Mouse (Mus musculus) lung, embryonic 14.5 days (tissue): ENCODE results near the gene Magi2. TPM values are rescaled to one million over a fixed set of nuclear protein-coding genes. Genes with fewer than 3 reads are reported as not detected.
A peak's percentile ranks its signal among the peaks of the same experiment; 100 is the strongest.

Source experiments
- ATAC-seq: fragments of 200-750 bp; cut with Nextera tagmentation; 2 replicates; pipeline ENCODE4 v1.8.0; 2017; ENCODE audit warnings: mild to moderate bottlenecking, moderate TSS enrichment, moderate library complexity; ENCODE audit not compliant: insufficient read depth
- DNase-seq: peaks from one replicate; pipeline ENCODE4 v3.0.0-alpha.2; 2015
- H3K27ac ChIP-seq: fragments of 300-500 bp; sonication (generic); 2 replicates; pipeline ENCODE4 v1.5.1; 2014; ENCODE audit warnings: low read depth, mild to moderate bottlenecking, moderate library complexity
- H3K27me3 ChIP-seq: fragments of 300-500 bp; sonication (generic); 2 replicates; pipeline ENCODE4 v1.6.1; 2014; ENCODE audit warnings: low read length, control low read depth; ENCODE audit not compliant: insufficient read depth
- H3K36me3 ChIP-seq: fragments of 300-500 bp; sonication (generic); 2 replicates; pipeline ENCODE4 v1.6.1; 2014; ENCODE audit warnings: control low read depth; ENCODE audit not compliant: insufficient read depth
- H3K4me1 ChIP-seq: fragments of 300-500 bp; sonication (generic); 2 replicates; pipeline ENCODE4 v1.6.1; 2014; ENCODE audit warnings: antibody characterized with exemption, control low read depth; ENCODE audit not compliant: insufficient read depth
- H3K4me2 ChIP-seq: fragments of 300-500 bp; sonication (generic); 2 replicates; pipeline ENCODE4 v1.6.1; 2014; ENCODE audit warnings: mild to moderate bottlenecking
- H3K4me3 ChIP-seq: fragments of 300-500 bp; sonication (generic); 2 replicates; pipeline ENCODE4 v1.5.1; 2014; ENCODE audit warnings: low read depth, low read length
- H3K9ac ChIP-seq: fragments of 300-500 bp; sonication (generic); 2 replicates; pipeline ENCODE4 v1.6.1; 2014
- H3K9me3 ChIP-seq: fragments of 300-500 bp; sonication (generic); 2 replicates; pipeline ENCODE4 v1.6.1; 2016; ENCODE audit warnings: low read depth, low read length, control low read depth
- CTCF ChIP-seq: IDR thresholded peaks from 2 replicates; pipeline ENCODE4 v1.5.1; 2016; ENCODE audit warnings: antibody characterized with exemption, low read depth
- WGBS: fragments of 180-500 bp; shearing (Covaris S2); extraction: QIAGEN DNeasy Blood & Tissue Kit; methylation state at CpG from one replicate; pipeline ENCODE4 v1.1.7; 2014; 5-methylcytosine and 5-hydroxymethylcytosine counted together
- polyA plus RNA-seq: library from polyadenylated mRNA; unstranded; fragments of >200 nt; fragmentation: Nextera tagmentation; extraction: Ambion mirVana; gene quantifications from 2 replicates; pipeline ENCODE4 v1.2.1, GENCODE M21; 2014

Magi2 gene
- polyA plus RNA-seq, 1 experiment from 2014 or later, result 2.4 TPM

DNA sequence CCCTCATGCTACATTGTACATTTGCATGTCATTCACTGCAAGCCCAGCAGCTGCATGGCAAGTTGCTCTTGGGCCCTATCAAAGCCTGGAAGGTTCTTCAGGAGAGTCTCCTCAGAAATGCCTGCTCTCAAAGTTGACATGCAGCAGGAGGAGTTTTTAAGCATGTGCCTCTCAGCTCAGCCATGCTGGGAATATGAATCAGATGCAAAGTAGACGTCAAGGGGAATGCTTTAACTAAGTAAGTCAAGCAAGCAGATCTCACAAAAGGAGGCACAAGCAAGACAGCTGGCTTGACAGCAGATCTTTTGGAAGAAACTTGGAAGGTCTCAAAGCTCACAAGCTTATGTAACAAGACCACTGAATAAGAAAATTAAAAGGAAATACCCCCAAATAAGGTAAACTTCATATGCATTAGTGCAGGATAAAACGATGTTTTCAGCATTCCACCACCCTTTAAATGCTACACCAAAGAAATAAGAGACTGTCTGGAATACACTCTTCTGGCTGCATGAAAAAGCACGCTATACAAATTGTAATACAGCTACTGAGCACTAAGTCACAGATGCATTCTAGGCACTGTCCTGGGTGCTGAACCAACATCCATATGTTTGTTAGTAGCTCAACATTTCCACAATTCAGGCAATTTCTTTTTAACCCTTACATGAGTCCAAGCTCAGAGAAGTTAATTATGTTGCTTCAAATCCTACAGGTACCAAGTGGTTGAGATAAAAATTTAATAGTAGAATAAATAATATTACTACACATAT, 926.7 kb downstream of the Magi2 start:
- no peak for TF ChIP-seq CTCF
- no peaks in the 10 kb centered on the region for H3K27me3 ChIP-seq
- no peaks in the 10 kb centered on the region for H3K36me3 ChIP-seq
- ATAC-seq, result no peak
- H3K4me3 ChIP-seq, result no peak overlapping the region
- H3K4me1 ChIP-seq, result no peaks in the 10 kb centered on the region
- H3K27ac ChIP-seq, result no peak overlapping the region
- no peak overlapping the region for H3K4me2 ChIP-seq
- no peaks in the 10 kb centered on the region for H3K9me3 ChIP-seq
- WGBS, result 43% methylated on average over 3 of the region's 3 CpGs
- H3K9ac ChIP-seq, result no peak overlapping the region
- peak; percentile 63 for DNase-seq

DNA sequence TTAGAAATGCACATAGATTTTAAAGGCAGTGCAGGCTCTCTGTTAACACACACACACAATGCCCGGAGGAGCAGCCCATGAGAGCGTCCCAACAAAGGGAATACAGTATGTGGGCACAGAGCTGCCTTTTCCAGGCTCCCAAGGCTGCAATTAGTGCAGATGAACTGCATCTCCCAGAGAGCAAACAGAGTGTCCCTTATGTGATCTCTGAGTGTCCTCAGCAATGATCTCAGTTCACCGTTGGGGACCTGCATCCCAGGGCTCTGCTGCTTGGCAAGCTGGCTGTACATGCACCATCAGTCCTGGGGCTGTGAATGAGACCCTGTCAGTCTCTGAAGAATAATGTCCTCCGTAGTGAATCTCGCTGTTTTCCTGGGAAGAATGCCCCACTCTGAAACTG, 969.9 kb downstream of the Magi2 start:
- no peak overlapping the region for H3K9ac ChIP-seq
- no peaks in the 10 kb centered on the region for H3K36me3 ChIP-seq
- no peak for TF ChIP-seq CTCF
- 49% methylated on average over 5 of the region's 5 CpGs for WGBS
- no peak overlapping the region for H3K4me2 ChIP-seq
- ATAC-seq, result no peak
- H3K4me3 ChIP-seq, result no peak overlapping the region
- H3K27ac ChIP-seq, result no peak overlapping the region
- no peak for DNase-seq
- H3K9me3 ChIP-seq, result no peaks in the 10 kb centered on the region
- H3K4me1 ChIP-seq, result no peaks in the 10 kb centered on the region
- H3K27me3 ChIP-seq, result no peaks in the 10 kb centered on the region

DNA sequence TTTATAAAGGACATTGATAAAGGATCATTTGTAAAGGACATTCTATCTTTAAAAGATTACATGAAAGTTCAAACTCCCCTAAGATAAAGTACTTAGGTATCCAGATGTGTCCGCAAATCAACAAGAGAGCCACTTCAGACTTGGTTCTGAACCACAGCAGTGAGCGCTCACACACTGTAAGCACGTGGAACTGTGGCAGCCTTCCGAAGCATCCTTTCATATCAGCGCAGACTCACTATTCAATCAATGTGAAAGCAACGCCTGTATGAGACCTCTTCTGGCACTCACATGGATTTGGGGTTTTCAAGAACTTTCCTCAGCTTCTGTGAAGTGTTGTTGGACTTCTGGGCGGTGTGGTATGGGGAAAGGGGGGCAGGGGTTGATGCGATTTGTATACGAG, 970.6 kb downstream of the Magi2 start:
- TF ChIP-seq CTCF, result no peak
- Histone ChIP-seq H3K4me1 (no peaks in the 10 kb centered on the region), H3K27me3 (no peaks in the 10 kb centered on the region), H3K9me3 (no peaks in the 10 kb centered on the region), H3K36me3 (no peaks in the 10 kb centered on the region), H3K4me3 (no peak overlapping the region), H3K9ac (no peak overlapping the region), H3K4me2 (no peak overlapping the region), H3K27ac (no peak overlapping the region)
- DNase-seq (peak; percentile 2), ATAC-seq (peak; percentile 21; the same call in 1 of the 2 replicates)
- 44% methylated on average over 9 of the region's 9 CpGs for whole genome bisulfite sequencing

DNA sequence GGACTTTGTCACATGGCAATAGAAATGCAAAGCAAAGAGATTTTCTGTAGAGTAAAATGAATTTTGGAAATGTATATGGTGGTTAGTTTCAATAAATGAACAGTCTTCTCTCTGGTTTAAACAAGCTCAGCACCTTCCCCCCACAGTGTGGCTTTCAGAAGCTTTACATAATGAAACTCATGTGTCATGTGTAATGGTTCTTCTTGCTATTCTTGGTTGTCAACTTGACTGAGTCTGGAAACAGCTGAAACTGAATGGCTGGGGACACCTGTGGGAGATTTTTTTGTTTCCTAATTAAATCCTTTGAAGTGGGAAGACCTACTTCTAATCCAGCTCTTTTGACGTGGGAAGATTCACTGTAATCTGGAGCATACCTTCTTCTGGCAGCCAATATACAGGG, 974.5 kb downstream of the Magi2 start:
- DNase-seq (no peak), ATAC-seq (no peak)
- WGBS, result 63% methylated on average over 1 of the region's 1 CpGs
- no peaks in the 10 kb centered on the region for H3K9me3 ChIP-seq
- no peaks in the 10 kb centered on the region for H3K27me3 ChIP-seq
- no peaks in the 10 kb centered on the region for H3K4me1 ChIP-seq
- no peaks in the 10 kb centered on the region for H3K36me3 ChIP-seq
- no peak overlapping the region for H3K4me3 ChIP-seq
- no peak for TF ChIP-seq CTCF
- no peak overlapping the region for H3K9ac ChIP-seq
- no peak overlapping the region for H3K27ac ChIP-seq
- H3K4me2 ChIP-seq, result no peak overlapping the region

DNA sequence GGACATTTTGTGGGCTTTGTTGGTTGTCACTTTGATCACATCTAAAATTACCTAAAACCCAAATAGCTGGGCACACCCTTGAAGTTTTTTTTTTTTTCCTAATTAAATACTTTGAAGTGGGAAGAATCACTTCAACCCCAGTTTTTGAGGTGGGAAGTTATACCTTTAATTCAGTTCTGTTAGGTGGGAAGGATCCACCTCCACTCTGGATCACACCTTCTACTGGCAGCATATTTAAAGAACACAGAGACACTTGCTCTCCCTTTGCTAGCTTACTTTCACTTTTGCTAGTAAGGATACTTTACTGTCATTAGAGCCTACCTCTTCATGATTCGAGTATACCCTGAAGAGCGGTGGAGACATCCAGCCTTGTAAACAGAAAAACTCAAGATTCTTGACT, 981.3 kb downstream of the Magi2 start:
- Histone ChIP-seq H3K27ac (no peak overlapping the region), H3K36me3 (no peaks in the 10 kb centered on the region), H3K4me1 (no peaks in the 10 kb centered on the region), H3K27me3 (no peaks in the 10 kb centered on the region), H3K4me2 (no peak overlapping the region), H3K9me3 (no peaks in the 10 kb centered on the region), H3K9ac (no peak overlapping the region), H3K4me3 (no peak overlapping the region)
- DNase-seq (no peak), ATAC-seq (no peak)
- WGBS, result 67% methylated on average over 2 of the region's 2 CpGs
- no peak for TF ChIP-seq CTCF

DNA sequence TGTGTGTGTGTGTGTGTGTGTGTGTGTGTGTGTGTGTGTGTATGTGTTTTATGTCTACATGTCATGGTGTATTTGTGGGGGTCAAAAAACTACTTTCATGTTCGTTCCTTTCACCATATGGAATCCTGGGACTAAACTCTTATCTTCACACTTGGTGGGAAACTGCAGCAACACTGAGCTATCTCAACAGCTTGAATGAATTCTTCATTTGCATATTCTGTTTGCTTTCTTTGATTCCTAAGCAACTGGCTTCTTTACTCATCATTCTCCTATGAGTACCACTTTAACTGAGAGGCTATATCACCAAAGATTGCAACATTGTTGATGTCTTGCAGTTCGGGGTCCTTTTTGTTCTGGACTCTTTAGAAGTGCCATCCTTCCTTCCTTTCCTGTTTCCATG, 986.5 kb downstream of the Magi2 start:
- Histone ChIP-seq H3K4me2 (no peak overlapping the region), H3K27me3 (no peaks in the 10 kb centered on the region), H3K36me3 (no peaks in the 10 kb centered on the region), H3K4me1 (no peaks in the 10 kb centered on the region), H3K27ac (no peak overlapping the region), H3K4me3 (no peak overlapping the region), H3K9me3 (no peaks in the 10 kb centered on the region), H3K9ac (no peak overlapping the region)
- DNase-seq, result no peak
- no peak for ATAC-seq
- 51% methylated on average over 2 of the region's 2 CpGs for WGBS
- TF ChIP-seq CTCF, result no peak

DNA sequence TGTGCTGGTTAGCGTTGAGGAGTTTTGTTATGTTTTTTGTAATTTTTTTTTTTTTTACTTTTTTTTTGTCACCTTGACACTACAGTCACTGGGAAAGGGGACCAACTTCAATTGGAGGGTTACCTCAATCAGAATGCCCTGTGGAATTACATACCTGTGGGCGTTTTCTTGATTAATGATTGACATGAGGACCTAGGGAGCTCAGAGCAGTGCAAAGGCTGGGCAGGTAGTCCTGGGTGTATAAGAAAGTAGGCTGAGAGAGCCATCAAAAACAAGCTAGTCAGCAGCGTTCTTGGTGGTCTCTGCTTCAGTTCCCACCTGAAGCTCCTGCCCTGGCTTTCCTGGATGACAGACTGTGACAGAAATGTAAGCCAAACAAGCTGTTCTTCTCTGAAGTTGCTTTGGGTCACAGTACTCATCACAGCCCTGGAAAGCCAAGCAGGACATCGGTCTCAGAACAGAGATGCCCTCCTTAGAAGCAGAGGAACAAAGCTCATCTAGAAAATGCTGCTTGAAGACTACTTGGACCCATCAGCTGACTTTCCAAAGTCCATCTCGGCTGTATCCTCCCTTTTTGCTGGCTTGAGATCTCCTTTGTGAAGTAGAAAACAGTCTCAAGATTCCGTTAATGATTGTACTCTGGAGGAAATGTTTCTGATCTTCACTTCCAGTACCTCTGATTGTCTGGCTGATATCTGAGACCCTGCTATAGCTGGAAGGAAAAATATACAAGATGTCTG, 999.8 kb downstream of the Magi2 start:
- Histone ChIP-seq H3K4me1 (no peaks in the 10 kb centered on the region), H3K4me2 (no peak overlapping the region), H3K9ac (no peak overlapping the region), H3K27ac (no peak overlapping the region), H3K4me3 (no peak overlapping the region), H3K9me3 (no peaks in the 10 kb centered on the region), H3K36me3 (no peaks in the 10 kb centered on the region), H3K27me3 (no peaks in the 10 kb centered on the region)
- 62% methylated on average over 6 of the region's 6 CpGs for WGBS
- DNase-seq (peak; percentile 10), ATAC-seq (no peak)
- TF ChIP-seq CTCF, result no peak
